Mouse (Mus musculus): ENCODE data around the gene Zpbp. TPM values are rescaled to one million over a fixed set of nuclear protein-coding genes. Genes with fewer than 3 reads are reported as not detected.
A peak's percentile ranks its signal among the peaks of the same experiment; 100 is the strongest.

The Zpbp gene
- 1.9 and 2.3 TPM in 2 replicates for polyA plus RNA-seq (2014; fragmentation: Nextera tagmentation; extraction: Ambion mirVana)

DNA sequence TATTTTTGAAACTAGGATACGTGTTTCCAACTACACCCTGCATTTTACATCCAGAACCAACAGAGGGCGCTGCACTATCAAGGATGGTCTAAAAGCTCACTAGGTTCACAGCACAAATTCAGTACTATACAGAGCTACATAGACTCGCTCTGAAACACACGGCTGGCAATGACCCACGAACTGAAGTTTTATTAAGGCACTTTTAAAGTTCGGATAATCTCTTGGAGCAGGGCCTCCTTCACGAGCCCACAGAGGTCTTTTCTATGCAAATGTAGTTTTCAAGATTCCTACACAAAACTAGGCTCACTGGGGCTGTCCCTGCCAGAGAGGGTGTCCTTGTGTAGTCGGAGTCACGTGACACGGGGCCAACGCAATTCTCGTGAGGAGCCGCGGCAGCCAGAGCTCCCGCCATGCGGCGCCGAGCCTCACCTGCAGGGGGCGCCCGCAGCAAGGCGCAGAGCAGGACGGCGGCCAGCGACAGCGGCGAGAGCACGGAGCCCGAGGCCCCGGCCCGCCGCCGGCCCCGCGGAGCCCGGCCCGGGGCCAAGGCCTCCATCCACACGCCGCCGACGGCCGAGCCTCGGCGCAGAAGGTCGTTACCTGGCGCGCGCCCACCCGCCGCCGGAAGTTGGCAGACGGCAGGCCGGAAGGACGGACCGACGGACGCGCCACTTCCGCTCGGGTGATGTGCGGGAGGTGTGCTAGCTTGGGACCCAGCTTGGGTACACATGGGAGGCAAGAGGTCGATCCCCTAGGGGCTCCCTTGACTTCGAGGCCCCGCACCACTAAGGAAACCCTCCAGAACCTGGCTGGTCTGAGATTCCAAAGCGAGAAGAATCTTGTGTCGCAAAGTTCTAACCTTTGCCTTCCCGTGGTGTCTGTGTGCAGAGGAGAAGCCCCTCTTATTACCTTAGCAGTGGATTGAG is at the start of gene Zpbp, which contains the start of gene Spata48:
Zpbp (minus strand) TSS at position 774 of the 926 bp plus-strand sequence.
Spata48 (plus strand) TSS at position 460 of the 926 bp plus-strand sequence.
- peak; percentile 97 for ATAC-seq (ENCODE audit: low read depth)
- no peaks in the 10 kb centered on the region for H3K27me3 ChIP-seq (ENCODE audit: control insufficient read depth, insufficient read depth, low read length)
- peak within 1 kb of the TSS; percentile 54 for H3K4me3 ChIP-seq (ENCODE audit: low read depth, low read length)
- no peaks in the 10 kb centered on the region for H3K4me1 ChIP-seq (ENCODE audit: control insufficient read depth, insufficient read depth, low read length)
- peak within 1 kb of the TSS; percentile 69 for H3K27ac ChIP-seq (ENCODE audit: low read depth, low read length)
- no peaks in the 10 kb centered on the region for H3K36me3 ChIP-seq (ENCODE audit: control insufficient read depth, insufficient read depth, low read length)
- peak within 1 kb of the TSS; percentile 56 for H3K9ac ChIP-seq (replicated peaks; ENCODE audit: low read depth, low read length)
- peak within 1 kb of the TSS; percentile 76 for H3K4me2 ChIP-seq (ENCODE audit: low read depth, low read length)
- WGBS = 4% methylated on average over 61 of the region's 66 CpGs
- H3K9me3 ChIP-seq (ENCODE audit: control insufficient read depth, low read length) = no peaks in the 10 kb centered on the region

DNA sequence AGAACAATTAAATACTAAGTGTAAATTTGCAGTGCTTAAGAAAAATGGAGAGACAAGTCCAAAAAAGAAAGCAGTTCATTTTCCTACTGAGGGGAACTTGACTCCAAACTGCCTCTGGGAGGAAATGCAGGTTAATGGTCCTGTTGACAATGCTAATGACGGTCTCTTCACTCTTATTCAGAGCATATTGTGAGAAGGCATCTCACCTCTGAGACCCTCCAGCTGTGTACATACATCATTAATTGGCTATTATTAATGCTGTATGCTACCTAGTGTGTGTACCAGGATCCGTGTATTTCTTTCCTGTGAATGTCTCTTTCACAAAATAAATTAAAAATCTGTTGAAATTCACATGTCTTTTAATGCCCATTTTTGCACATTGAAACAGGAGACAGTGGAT is 47.2 kb upstream of the Zpbp start:
- Histone ChIP-seq H3K9ac (replicated peaks; ENCODE audit: low read depth, low read length) (no peak overlapping the region), H3K27ac (ENCODE audit: low read depth, low read length) (no peak overlapping the region), H3K4me1 (ENCODE audit: control insufficient read depth, insufficient read depth, low read length) (no peaks in the 10 kb centered on the region), H3K4me3 (ENCODE audit: low read depth, low read length) (no peak overlapping the region), H3K4me2 (ENCODE audit: low read depth, low read length) (no peak overlapping the region), H3K36me3 (ENCODE audit: control insufficient read depth, insufficient read depth, low read length) (no peaks in the 10 kb centered on the region), H3K9me3 (ENCODE audit: control insufficient read depth, low read length) (no peaks in the 10 kb centered on the region), H3K27me3 (ENCODE audit: control insufficient read depth, insufficient read depth, low read length) (no peaks in the 10 kb centered on the region)
- ATAC-seq (ENCODE audit: low read depth) = no peak
- WGBS = 60% methylated on average over 2 of the region's 2 CpGs

- H3K9ac ChIP-seq (replicated peaks; ENCODE audit: low read depth, low read length) = no peak overlapping the region
- no peak overlapping the region for H3K4me2 ChIP-seq (ENCODE audit: low read depth, low read length)
- ATAC-seq (ENCODE audit: low read depth) = no peak
- H3K27ac ChIP-seq (ENCODE audit: low read depth, low read length) = no peak overlapping the region
- 90% methylated on average over 2 of the region's 2 CpGs for WGBS
- no peaks in the 10 kb centered on the region for H3K36me3 ChIP-seq (ENCODE audit: control insufficient read depth, insufficient read depth, low read length)
- no peak overlapping the region for H3K4me3 ChIP-seq (ENCODE audit: low read depth, low read length)
- H3K9me3 ChIP-seq (ENCODE audit: control insufficient read depth, low read length) = no peaks in the 10 kb centered on the region
- no peaks in the 10 kb centered on the region for H3K4me1 ChIP-seq (ENCODE audit: control insufficient read depth, insufficient read depth, low read length)
- no peaks in the 10 kb centered on the region for H3K27me3 ChIP-seq (ENCODE audit: control insufficient read depth, insufficient read depth, low read length)
These were observed 44.0 kb upstream of the Zpbp start for GRCm38 (mm10) chr11:11506187-11506586.

- Histone ChIP-seq H3K4me3 (ENCODE audit: low read depth, low read length) (no peak overlapping the region), H3K9me3 (ENCODE audit: control insufficient read depth, low read length) (no peaks in the 10 kb centered on the region), H3K4me2 (ENCODE audit: low read depth, low read length) (no peak overlapping the region), H3K4me1 (ENCODE audit: control insufficient read depth, insufficient read depth, low read length) (no peaks in the 10 kb centered on the region), H3K27me3 (ENCODE audit: control insufficient read depth, insufficient read depth, low read length) (no peaks in the 10 kb centered on the region), H3K27ac (ENCODE audit: low read depth, low read length) (no peak overlapping the region), H3K9ac (replicated peaks; ENCODE audit: low read depth, low read length) (no peak overlapping the region), H3K36me3 (ENCODE audit: control insufficient read depth, insufficient read depth, low read length) (no peaks in the 10 kb centered on the region)
- ATAC-seq (ENCODE audit: low read depth) = no peak
- 18% methylated on average over 10 of the region's 10 CpGs for WGBS
These were observed 37.7 kb upstream of the Zpbp start for GRCm38 (mm10) chr11:11499944-11500343.

GRCm38 (mm10) chr11:11495697-11496096 is 33.5 kb upstream of the Zpbp start:
- Histone ChIP-seq H3K4me1 (ENCODE audit: control insufficient read depth, insufficient read depth, low read length) (no peaks in the 10 kb centered on the region), H3K4me3 (ENCODE audit: low read depth, low read length) (no peak overlapping the region), H3K9me3 (ENCODE audit: control insufficient read depth, low read length) (no peaks in the 10 kb centered on the region), H3K36me3 (ENCODE audit: control insufficient read depth, insufficient read depth, low read length) (no peaks in the 10 kb centered on the region), H3K4me2 (ENCODE audit: low read depth, low read length) (no peak overlapping the region), H3K9ac (replicated peaks; ENCODE audit: low read depth, low read length) (no peak overlapping the region), H3K27ac (ENCODE audit: low read depth, low read length) (no peak overlapping the region), H3K27me3 (ENCODE audit: control insufficient read depth, insufficient read depth, low read length) (no peaks in the 10 kb centered on the region)
- ATAC-seq (ENCODE audit: low read depth) = no peak
- 93% methylated on average over 2 of the region's 2 CpGs for WGBS

DNA sequence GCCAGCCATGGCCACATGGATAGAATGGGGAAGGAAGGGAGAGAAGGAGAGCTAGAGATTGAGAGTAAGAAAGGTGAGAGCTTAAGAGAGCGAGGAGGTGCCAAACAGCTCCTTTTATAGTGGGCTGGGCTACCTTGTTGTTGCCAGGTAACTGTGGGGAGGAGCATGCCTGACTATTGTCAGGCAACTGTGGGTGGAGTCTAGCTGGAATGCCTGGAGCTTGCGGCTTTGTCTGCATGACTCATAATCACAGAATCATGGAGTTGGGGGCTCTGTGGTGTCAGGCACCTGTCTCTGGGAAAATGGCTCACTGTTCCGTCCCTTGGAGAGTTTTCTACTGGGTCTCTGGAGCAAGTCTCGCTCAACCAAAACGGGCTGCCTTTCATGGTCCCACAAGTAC is 29.8 kb upstream of the Zpbp start:
- no peaks in the 10 kb centered on the region for H3K4me1 ChIP-seq (ENCODE audit: control insufficient read depth, insufficient read depth, low read length)
- H3K4me3 ChIP-seq (ENCODE audit: low read depth, low read length) = no peak overlapping the region
- 70% methylated on average over 5 of the region's 5 CpGs for WGBS
- no peaks in the 10 kb centered on the region for H3K36me3 ChIP-seq (ENCODE audit: control insufficient read depth, insufficient read depth, low read length)
- no peak overlapping the region for H3K4me2 ChIP-seq (ENCODE audit: low read depth, low read length)
- ATAC-seq (ENCODE audit: low read depth) = no peak
- H3K9ac ChIP-seq (replicated peaks; ENCODE audit: low read depth, low read length) = no peak overlapping the region
- no peak overlapping the region for H3K27ac ChIP-seq (ENCODE audit: low read depth, low read length)
- no peaks in the 10 kb centered on the region for H3K27me3 ChIP-seq (ENCODE audit: control insufficient read depth, insufficient read depth, low read length)
- no peaks in the 10 kb centered on the region for H3K9me3 ChIP-seq (ENCODE audit: control insufficient read depth, low read length)

- 54% methylated on average over 8 of the region's 8 CpGs for WGBS
- Histone ChIP-seq H3K9ac (replicated peaks; ENCODE audit: low read depth, low read length) (no peak overlapping the region), H3K27ac (ENCODE audit: low read depth, low read length) (no peak overlapping the region), H3K4me3 (ENCODE audit: low read depth, low read length) (no peak overlapping the region), H3K4me1 (ENCODE audit: control insufficient read depth, insufficient read depth, low read length) (no peaks in the 10 kb centered on the region), H3K36me3 (ENCODE audit: control insufficient read depth, insufficient read depth, low read length) (no peaks in the 10 kb centered on the region), H3K4me2 (ENCODE audit: low read depth, low read length) (no peak overlapping the region), H3K27me3 (ENCODE audit: control insufficient read depth, insufficient read depth, low read length) (no peaks in the 10 kb centered on the region), H3K9me3 (ENCODE audit: control insufficient read depth, low read length) (no peaks in the 10 kb centered on the region)
- ATAC-seq (ENCODE audit: low read depth) = no peak
These were observed 22.2 kb upstream of the Zpbp start for GRCm38 (mm10) chr11:11484378-11484777.

DNA sequence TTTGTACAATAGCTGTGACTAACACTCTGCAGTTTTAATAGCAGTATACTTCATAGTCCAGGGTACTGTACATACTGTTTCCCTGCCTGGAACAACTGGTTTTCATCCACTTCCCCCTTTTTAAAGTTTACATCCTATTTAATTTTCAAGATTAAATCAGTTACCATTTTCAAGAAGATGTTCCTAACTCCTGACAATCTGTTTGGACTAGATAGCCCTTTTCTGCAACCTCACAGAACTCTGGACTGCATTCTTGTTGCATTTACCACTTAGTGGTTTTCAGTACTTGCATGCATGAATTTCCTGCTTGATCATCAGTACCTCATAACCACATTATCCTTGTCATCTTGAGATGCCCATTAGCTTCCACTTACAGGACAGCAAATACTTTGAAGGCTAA is 6.7 kb upstream of the Zpbp start:
- Histone ChIP-seq H3K36me3 (ENCODE audit: control insufficient read depth, insufficient read depth, low read length) (no peaks in the 10 kb centered on the region), H3K9ac (replicated peaks; ENCODE audit: low read depth, low read length) (no peak overlapping the region), H3K27ac (ENCODE audit: low read depth, low read length) (no peak overlapping the region), H3K4me3 (ENCODE audit: low read depth, low read length) (no peak overlapping the region), H3K4me2 (ENCODE audit: low read depth, low read length) (no peak overlapping the region), H3K4me1 (ENCODE audit: control insufficient read depth, insufficient read depth, low read length) (no peaks in the 10 kb centered on the region), H3K27me3 (ENCODE audit: control insufficient read depth, insufficient read depth, low read length) (no peaks in the 10 kb centered on the region), H3K9me3 (ENCODE audit: control insufficient read depth, low read length) (no peaks in the 10 kb centered on the region)
- ATAC-seq (ENCODE audit: low read depth) = no peak

DNA sequence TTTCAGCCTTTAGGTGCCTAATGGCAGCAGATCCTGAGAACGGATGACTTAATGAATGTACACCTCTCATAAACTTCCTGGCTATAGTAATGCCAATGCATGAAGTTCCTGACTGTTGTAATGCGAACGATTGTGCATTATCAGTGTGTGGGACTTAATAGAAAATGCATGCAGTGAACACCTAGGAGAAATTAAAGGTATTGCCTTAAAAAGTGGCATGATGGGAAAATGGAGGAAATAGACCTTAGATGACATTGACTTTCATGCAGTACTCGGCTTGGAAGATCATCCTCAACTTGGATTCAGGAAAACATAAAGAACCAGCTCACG is 318 bp upstream of the Zpbp start:
- ATAC-seq (ENCODE audit: low read depth) = no peak; the same call in none of the 2 replicates
- Histone ChIP-seq H3K36me3 (ENCODE audit: control insufficient read depth, insufficient read depth, low read length) (no peaks in the 10 kb centered on the region), H3K27me3 (ENCODE audit: control insufficient read depth, insufficient read depth, low read length) (no peaks in the 10 kb centered on the region), H3K9me3 (ENCODE audit: control insufficient read depth, low read length) (no peaks in the 10 kb centered on the region), H3K4me1 (ENCODE audit: control insufficient read depth, insufficient read depth, low read length) (no peaks in the 10 kb centered on the region), H3K27ac (ENCODE audit: low read depth, low read length) (peak overlapping the region; percentile 69; the same call in 1 of the 2 replicates), H3K4me3 (ENCODE audit: low read depth, low read length) (peak overlapping the region; percentile 54), H3K4me2 (ENCODE audit: low read depth, low read length) (peak overlapping the region; percentile 76), H3K9ac (replicated peaks; ENCODE audit: low read depth, low read length) (peak overlapping the region; percentile 56)
- 80% methylated on average over 5 of the region's 5 CpGs for WGBS
